Mouse (Mus musculus): Measurements from ENCODE around the gene 1700025G04Rik.

- TF ChIP-seq POLR2A (IDR thresholded peaks at IDR 0.05; ENCODE audit: extremely low read depth, insufficient read depth, low read length): no peak
- TF ChIP-seq CTCF (IDR thresholded peaks at IDR 0.05; ENCODE audit: extremely low read depth, insufficient read depth, low read length): no peak
Observed at GRCm38 (mm10) chr1:151995948-151996697, 93.8 kb downstream of the 1700025G04Rik start.

All from cortical plate, adult 2 months (tissue).